Mouse (Mus musculus): Measurements from ENCODE around the gene Espn.

Espn gene

DNA sequence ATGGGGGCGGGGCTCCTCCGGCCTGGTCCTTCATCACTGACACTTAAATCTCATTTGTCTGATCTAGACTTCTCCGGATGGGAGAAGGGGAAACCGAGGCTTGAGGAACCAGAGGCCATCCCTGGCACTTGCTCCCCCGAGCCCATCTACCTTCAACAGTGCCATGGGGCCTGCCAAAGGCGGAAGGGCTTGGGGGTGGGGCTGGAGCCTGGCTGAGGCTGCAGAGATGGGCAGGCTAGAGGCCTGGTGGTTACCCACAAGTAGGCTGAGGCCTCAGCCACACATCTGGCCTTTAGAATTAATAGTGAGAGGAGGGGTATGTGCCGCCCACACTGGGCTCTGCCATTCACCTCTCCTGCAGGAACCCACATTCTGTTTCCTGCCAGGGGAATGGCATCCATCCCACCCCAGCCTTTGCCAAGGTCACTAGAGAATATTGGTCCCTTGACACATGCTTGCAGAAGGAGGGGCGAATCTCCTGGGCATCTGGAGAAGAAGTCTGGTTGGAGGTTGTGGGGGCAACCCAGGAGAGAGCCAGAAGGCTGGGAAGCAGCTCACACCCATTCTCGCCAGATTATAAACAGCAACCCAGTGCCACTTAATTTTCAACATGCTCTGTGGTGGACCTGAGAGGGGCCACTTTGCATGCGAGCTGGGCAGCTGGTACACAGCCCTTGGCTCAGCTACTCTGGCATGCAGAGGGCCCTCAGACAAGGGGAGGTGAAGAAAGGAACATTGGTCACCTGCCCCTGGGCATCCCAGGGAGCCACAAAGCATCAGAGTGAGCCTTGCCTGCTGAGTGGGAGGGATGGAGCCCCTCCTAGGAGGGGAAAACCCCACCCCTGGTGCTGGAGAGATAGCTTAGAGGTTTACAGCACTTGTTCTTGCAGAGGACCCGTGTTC, 81.4 kb downstream of the Espn start:
- DNase-seq (ENCODE audit: low spot score) = no peak
